Mouse (Mus musculus): ENCODE results near the gene Wipi1. TPM values are rescaled to one million over a fixed set of nuclear protein-coding genes. Genes with fewer than 3 reads are reported as not detected.

Wipi1 gene
- total RNA-seq, 2 experiments from 2014 or later, result 116 TPM

DNA sequence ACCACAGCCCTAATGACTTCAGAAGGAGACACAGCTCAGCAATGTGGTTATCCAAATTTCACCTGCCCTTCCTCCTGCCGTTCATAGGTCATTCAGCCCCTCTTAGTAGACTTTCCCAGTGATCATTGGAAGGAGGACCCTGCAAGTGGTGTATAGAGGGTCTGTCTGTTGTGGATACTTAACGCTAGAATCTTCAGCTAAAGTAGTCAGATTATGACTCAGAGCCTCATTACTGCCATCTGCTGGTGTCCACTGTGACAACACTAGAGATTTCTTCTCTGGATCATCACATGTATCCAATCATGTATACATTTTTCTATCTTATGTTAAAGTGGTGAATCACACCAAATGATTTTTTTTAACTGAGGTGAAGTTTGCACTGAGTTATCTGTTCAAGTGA is 9.4 kb upstream of the Wipi1 start:
- intact Hi-C loops (cut with DNase I), result loop anchor here (1.0 to 2.0 kb wide), 3 partner anchors 30 to 239 kb away; no protein-coding TSS in a partner anchor
- DNase-seq, result peak; percentile 64 to 68

DNA sequence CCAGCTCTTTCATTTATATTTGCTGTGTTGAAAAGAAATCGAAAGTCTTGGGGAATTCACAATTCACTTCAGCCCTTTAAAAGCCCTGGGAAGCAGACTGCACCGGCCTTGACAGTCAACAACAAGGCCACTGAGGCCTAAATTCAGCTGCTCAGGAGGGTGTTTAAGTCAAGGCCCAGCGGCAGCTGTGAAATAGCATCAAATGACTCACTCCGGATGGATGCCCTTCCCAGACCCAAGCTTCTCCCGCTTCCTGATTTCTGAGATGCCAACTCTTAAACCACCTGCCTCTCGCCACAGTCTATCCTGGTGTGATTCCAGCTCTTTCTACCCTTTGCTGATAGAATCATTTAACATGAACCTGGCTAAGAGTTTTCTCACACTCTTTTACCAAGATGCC is 8.6 kb upstream of the Wipi1 start:
- intact Hi-C loops (cut with DNase I), result loop anchor here (2.0 kb wide), 2 partner anchors 30 to 36 kb away; no protein-coding TSS in a partner anchor
- no peak for DNase-seq

DNA sequence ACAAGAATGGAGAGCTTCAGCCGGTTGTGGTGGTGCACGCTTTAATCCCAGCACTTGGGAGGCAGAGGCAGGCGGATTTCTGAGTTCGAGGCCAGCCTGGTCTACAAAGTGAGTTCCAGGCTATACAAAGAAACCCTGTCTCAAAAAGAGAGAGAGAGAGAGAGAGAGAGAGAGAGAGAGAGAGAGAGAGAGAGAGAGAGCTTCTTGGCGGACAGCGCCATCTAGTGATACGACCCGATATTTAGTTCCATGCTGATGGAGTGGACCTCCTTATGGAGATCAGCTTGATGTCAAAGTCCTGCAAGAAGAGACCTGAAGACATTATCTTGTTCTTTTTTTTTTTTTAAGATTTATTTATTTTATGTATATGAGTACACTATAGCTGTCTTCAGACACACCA is 7.3 kb upstream of the Wipi1 start:
- peak; percentile 59 to 78 for DNase-seq
- intact Hi-C loops (cut with DNase I), result loop anchor here (2.0 to 10.0 kb wide), 2 partner anchors 284 to 374 kb away; no protein-coding TSS in a partner anchor

DNA sequence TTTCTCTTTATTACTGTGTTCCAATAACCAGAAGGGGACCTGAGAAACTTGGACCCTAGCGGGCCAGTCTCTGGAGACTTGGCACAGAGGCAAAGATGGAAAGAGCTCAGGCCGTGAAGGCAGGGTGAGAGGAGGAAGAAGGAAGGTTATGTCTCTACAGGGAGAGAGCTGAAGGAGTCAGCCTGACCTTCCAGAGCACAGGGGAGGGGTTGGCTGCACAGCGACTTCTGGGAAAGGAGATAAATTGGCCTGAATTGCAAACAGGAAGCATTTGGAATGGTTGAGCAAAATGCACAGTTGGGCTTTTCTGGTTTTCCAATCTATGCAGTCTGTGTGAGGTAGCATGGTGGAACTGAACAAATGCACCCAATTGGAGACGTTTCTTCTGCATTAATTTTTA is 5.0 kb upstream of the Wipi1 start:
- intact Hi-C loops (cut with DNase I), result loop anchor here (10.0 kb wide), 1 partner anchor 282 kb away; no protein-coding TSS in a partner anchor
- no peak for DNase-seq

DNA sequence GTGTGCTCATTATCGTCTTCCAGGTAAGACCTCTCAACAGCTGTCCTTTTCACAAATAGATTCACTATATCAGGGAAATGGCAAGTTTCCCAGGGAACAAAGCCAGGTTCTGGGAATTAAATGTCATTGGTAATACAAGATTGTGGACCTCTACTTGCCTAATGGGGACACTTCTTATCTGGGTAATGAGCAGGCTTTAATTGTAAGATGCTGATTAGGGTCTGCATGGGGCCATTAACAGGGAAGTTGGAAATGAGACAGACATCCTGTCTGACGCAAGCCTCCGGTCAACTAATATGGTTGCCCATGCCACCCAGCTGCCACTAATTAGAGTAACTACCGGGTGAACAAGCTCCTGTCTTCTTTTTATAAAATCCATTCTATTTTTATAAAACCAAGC is 4.6 kb upstream of the Wipi1 start:
- DNase-seq, result no peak
- intact Hi-C loops (cut with DNase I), result loop anchor here (10.0 kb wide), 1 partner anchor 282 kb away; no protein-coding TSS in a partner anchor

DNA sequence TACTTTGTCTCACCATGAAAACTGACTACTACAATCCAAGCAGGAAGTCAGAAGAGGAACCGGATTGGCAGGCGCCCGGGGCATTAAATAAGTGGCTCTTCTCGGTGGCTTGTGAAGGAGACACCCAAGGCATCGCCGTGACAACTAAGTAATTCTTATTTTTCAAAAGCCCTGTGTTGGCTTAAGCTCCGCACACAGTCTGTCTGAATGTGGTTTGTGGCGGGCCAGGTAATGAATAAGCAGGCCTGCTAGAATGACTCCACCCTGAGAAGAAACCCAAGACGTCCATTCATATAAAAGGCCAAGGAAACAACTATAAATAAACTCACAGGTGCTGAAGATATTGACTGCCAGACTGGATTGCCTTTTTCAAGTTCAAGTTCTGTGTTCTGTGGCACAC is 3.5 kb upstream of the Wipi1 start:
- no peak for DNase-seq
- intact Hi-C loops (cut with DNase I), result loop anchor here (10.0 kb wide), 1 partner anchor 280 kb away; no protein-coding TSS in a partner anchor

DNA sequence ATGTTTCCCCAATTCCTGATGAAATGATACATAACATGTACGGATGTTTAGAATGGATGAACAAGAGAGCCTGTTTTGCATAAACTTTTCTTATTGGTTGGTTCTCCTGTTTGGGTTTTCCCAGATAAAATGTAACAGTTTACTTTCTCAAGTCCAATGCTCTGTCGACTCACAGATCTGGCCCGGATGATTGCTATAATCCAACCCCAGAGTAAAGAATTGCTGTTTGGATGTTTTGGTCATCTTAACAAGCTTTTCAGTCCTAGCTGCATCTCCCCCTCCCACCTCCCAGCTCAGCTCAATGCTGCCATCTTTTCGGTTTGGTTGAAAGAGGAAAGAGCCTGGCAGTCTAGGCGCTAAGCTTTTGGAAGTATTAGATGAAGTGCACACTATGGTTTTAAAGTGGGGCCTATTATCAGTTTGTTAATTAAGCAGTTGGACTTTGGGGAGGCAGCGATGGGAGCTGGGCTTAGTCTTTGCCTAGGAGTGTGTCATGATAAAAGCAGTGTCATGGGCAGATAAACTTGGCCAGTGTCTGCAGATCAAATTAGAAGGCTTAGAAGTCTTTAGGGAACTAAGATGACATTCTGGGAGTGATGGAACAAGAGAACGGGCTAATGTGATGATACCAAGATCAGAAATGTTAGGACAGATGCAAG is 1.2 kb upstream of the Wipi1 start:
- intact Hi-C loops (cut with DNase I), result loop anchor here (10.0 kb wide), 1 partner anchor 278 kb away; no protein-coding TSS in a partner anchor
- no peak for DNase-seq

DNA sequence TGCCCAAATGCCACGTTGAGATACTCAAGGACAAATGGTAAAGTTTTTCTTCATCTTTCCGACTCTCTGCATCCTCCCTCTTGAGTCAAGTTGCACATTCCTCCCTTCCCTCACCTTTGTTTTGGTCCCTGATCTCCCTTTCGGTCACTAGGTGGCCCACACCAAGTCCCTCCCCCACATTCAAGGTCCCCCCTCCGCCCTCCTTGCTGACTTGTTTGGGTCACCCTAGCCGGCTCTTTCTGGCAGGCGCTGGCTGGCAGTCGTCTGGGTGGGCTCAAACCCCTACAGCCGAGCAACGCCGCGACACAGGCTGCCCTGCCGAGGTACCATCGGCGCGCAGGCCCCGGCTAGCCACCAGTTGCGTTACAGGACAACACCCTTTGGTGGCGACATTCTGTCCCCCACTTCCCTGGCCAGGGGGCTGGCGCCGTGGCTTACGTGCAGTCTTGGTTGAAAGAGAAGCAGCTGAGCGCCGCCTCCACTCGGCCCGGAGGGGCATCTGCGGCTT is 918 bp downstream of the Wipi1 start:
- DNase-seq, result no peak
- intact Hi-C loops (cut with DNase I), result loop anchor here (2.0 to 10.0 kb wide), 2 partner anchors 14 to 276 kb away; no protein-coding TSS in a partner anchor

DNA sequence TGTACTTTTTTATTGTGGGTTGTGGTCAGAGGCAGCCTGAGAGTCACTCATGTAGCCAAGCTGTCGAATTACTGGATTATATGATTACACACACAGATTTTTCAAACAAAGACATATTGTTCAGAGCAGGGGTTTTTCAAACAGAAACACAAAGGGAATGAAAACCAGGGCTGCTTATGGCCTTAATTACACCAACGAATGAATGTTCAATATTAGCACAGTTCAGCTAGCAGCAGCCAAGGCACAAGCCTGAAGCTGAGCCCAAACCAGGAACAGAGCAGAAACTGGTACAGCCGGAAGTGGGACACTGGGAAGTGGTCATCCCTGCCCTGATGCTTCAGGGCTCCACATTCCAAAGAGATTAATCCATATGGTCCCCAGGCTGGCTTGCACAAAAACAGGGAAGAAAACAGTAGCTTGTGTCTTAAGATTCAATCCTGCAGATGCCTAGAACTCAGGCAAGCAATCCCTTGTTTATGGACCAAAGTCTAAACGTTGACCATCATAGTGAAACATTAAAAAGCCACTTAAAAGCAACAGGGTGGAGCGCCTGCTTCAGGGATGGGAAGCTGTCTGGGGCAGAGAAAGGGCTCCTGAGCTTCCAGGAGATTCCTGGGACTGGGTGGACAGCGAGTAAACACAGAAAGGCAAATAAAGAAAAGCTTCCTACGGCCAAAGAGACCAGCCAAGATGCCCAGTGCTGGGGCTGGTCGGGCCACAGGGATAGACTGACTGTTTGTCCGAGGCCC is 1.5 kb downstream of the Wipi1 start:
- intact Hi-C loops (cut with DNase I), result loop anchor here (2.0 to 10.0 kb wide), 2 partner anchors 13 to 275 kb away; no protein-coding TSS in a partner anchor
- DNase-seq, result no peak

DNA sequence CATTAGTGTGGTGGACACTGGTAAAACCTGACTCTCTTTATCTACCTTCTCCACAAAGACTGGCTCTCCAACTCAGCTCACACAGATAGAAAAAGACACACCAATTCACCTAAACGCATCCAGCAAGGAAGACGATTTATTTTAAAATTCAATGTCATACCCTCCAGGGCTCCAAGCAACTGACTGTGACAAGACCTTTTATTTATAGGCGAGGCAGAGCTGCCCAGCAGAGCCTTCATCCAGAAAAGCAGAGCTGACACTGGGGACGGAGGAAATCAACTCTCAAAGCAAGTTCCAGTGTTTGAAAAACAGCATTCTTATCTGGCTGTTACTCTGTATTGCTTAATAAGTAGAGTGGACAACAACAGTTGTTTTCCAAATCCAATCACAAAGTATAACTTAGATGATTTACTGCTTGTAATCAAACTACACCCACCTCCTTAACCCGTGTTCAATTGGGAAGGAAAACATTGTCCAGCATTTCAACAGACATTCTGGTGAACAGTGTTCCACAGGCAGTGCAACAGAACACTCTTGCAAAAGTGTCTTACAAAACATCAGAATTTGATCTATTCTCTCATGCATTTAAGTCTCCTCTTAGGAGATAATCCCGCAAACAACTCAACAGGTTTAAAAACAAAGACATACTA is 2.7 kb downstream of the Wipi1 start:
- intact Hi-C loops (cut with DNase I), result no loop called here
- DNase-seq, result no peak

DNA sequence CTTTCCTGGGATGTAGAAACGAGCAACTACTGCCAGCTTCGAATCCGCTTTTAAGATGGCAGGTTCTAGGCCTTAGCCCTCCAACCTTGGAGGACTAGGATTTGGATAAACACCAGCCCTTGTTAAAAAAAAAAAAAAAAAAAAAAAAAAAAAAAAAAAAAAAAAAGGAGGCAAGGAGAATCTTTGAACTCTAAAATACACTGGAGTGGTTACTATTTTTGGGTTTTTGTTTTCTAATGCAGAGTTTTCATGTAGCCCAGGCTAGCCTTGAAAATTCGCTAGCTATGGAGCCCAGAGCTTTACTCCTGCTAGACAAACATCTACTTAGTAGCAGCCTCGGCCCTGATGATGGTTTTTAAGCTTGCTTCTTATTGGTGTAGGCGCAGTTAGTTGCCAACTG is 4.2 kb downstream of the Wipi1 start:
- intact Hi-C loops (cut with DNase I), result no loop called here

DNA sequence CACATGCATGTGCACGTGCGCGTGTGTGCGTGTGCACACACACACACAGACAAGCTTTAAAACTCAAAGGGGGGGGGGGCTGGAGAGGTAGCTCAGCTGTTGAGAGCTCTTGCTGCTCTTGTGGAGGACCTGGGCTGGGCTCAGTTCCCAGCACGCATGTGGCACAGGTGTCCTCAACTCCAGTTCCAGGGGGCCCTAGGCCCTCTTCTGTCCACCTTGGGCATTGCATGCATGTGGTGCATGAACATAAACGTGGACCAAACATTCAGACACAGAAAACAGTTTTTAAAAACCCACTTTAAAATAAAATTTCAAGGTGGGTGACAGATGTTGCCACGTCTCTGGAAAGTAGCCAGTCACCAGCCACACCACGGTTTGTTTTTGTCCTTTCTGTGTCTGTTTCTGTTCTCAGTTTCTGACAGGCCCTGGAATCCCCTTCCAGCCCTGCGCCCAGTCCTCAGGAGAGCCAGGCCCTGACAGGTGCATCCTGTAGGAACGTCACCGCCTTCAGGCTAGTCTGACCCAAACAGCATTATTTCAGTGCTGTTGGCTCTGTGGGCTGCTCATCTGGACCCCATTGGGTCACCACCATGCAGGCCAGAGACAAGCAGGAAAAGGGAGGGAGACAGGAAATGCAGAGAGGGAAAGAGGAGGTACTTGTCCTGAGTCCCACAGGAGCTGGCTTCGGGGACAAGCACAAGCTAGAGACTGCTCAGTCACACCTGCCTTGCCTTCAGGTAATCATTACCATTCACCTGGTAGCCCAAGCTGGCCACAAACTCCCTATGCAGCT is 12.8 kb downstream of the Wipi1 start:
- intact Hi-C loops (cut with DNase I), result no loop called here
- no peak for DNase-seq

More for the DNA sequence above, 4.2 kb downstream of the Wipi1 start:
- no peak for DNase-seq

DNA sequence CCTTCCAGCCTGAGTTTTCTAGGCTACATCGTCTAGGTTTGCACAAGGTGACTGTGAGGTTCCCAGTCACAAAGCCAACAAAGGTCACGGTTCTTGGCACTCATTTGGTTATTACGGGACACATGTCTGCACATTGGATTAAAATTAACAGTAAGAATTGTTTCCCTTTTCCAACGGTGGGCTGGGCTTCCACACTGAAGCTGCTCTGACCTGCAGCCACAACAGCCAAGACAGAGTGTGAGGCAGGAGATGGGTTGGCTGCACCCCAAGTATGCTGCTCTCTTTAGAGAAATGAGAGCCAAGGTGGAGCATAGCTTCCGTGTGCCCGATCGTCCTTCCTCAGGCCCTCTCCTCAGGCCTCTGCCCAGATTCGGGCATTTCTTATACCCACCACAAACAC is 17.0 kb downstream of the Wipi1 start:
- intact Hi-C loops (cut with DNase I), result no loop called here
- DNase-seq, result peak; percentile 18 to 34

DNA sequence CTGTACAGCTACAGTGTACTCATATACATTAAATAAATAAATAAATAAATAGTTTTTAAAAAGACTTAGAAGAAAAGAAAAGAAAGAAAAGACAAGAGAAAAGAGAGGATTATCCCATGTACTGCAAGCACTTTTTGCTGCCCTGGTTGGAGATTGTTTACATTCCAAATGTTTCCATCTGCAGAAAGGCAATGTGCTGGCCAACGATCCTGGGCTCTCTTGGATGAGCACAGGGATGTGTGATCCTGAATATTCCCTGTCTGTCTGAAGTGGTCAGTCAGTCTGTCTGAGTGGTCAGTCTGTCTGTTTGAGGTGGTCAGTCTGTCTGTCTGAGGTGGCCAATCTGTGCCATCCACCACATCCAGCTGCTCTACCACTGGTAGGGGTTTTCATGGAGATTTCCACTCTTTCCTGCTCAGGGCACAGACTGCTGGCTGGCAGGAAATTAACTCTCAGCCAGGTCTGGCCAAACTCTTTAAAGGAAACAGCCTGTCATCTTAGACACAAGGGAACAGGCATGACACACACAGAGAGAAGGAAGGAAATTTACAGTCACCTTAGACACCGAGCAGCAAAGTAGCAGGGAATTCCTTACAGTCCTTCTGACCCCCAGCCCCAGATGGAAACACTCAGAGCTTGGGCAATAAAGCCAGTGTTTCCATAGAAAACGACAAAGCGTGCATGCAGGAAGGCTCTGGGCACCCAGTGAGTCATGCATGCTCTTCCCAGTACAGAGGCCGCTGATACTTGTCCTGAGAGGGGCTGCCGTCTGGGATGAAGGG is 18.4 kb downstream of the Wipi1 start:
- intact Hi-C loops (cut with DNase I), result no loop called here
- DNase-seq, result no peak

DNA sequence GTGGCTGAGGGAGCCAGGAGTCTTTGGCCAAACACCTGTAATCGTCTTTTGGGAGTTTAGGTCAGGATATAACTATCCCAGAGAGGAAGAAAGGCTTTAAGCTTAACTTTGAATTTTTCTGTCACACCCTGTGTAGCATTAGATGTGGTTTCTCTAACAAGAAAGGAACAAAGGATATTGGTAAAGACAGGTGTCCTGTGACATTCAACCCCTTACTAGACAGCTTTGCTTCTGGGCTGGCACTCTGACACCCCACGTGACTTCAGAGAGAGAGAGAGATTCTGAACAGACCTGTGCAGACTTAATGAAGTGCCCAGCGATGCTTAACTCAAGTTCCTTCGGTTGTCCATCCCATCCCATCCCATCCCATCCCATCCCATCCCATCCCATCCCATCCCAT is 20.3 kb downstream of the Wipi1 start:
- intact Hi-C loops (cut with DNase I), result no loop called here

DNA sequence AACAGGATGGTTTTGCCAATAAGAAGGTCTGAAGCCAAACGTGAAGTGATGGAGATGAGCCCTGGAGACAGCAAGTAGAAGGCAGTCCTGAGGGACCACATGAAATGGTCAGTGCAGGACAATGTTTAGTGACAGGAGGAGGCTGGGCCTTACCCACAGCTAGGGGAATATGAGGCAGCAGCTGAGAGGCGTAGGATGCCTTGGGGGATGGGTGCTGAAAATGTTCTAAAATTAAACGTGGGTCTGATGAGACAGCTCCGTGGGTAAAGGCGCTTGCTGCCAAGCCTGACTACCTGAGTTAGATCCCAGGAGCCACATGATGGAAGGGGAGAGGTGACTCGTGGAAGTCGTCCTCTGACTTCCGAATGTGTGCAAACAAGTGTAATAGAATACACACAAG is 21.8 kb downstream of the Wipi1 start:
- intact Hi-C loops (cut with DNase I), result no loop called here
- DNase-seq, result no peak

More for the DNA sequence above, 20.3 kb downstream of the Wipi1 start:
- DNase-seq, result no peak

DNA sequence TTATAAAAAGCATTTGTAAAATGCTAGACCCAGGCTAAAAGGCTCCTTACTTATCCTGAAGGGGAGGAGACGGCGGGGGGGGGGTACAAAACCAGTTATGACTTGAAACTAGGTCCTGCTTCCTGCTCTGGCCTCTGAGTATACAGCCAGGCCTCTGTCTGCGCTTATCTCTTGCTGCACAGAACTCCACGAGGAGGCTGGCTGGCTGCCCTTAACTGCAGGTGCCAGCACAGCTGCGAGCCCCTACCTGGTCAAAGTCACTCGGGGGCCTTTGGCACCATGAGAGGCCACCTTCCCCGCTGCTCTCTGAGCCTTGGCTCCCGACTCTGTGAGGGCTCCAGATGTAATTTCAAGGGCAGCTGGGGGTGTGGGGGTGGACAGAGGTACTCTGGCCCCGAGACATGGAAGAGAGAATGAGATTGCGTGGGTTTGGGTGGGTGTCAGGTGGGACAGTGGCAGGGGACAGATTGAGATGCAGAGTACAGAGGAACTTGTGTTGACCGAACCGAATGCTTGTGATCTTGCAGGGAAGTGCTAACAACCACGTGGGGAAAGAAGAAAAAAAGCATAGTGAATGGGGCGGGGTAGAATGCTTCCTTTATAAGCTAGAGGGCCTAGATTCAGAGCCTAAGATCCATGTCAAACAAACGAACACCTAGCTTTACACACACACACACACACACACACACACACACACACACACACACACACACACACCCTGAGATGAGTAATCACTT is 24.0 kb downstream of the Wipi1 start:
- intact Hi-C loops (cut with DNase I), result loop anchor here (5.0 kb wide), 1 partner anchor 256 kb away; no protein-coding TSS in a partner anchor

DNA sequence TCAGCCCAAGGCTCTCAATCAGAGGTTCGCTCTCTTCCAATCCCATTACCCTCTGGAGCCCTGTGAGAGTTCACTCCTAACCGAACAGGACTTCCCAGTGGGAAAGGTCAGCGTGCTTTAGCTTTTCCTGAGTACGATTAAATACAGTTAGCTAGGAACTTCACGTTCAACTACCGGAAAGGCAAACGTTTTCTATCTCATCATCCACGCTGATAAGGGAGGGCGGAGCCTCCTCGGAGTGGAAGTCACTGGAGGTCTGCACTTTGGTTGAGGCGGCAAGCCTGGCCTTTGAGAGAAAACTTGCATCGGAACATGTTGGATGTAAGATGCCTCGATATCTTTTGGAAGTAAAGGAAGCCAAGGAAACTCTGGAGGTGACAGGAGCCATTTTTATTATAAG is 24.7 kb downstream of the Wipi1 start:
- DNase-seq, result no peak
- intact Hi-C loops (cut with DNase I), result loop anchor here (5.0 kb wide), 1 partner anchor 255 kb away; no protein-coding TSS in a partner anchor

More for the DNA sequence above, 24.0 kb downstream of the Wipi1 start:
- DNase-seq, result peak; percentile 50 to 61
